Mouse (Mus musculus) G1E (cell line): Measurements from ENCODE around the gene Slc17a3.

Experiments
- CTCF ChIP-seq: IDR thresholded peaks from 2 replicates; pipeline ENCODE4 v1.5.1; 2012; ENCODE audit warnings: low read depth, low read length, inconsistent platforms, mixed read lengths
- GATA1 ChIP-seq: IDR thresholded peaks from 2 replicates; pipeline ENCODE4 v1.6.1; 2012; ENCODE audit warnings: borderline replicate concordance, low read length, inconsistent platforms, mixed read lengths
- GATA2 ChIP-seq: IDR thresholded peaks from 2 replicates; pipeline ENCODE4 v1.6.1; 2012; ENCODE audit warnings: low read depth, low read length, inconsistent platforms, borderline replicate concordance
- POLR2AphosphoS5 ChIP-seq: IDR thresholded peaks from 2 replicates; pipeline ENCODE4 v1.6.1; 2012; ENCODE audit warnings: low read depth, low read length, inconsistent platforms; ENCODE audit not compliant: insufficient replicate concordance
- TAL1 ChIP-seq: conservative IDR thresholded peaks from 2 replicates; pipeline ENCODE4 v1.6.1; 2012; ENCODE audit warnings: low read depth, low read length, inconsistent platforms, mixed read lengths

GRCm38 (mm10) chr13:23893269-23893593, 54.0 kb downstream of the Slc17a3 start:
- TF ChIP-seq CTCF: no peak
- TF ChIP-seq POLR2AphosphoS5: no peak
- no peak for TF ChIP-seq TAL1
- TF ChIP-seq GATA1: no peak
- TF ChIP-seq GATA2: no peak
